Mouse (Mus musculus) kidney, postnatal 4 days (tissue): Measurements from ENCODE around the gene Trmt2b.
"Not testable (repeated sequence)": the region's sequence is repeated elsewhere in the genome, so short reads cannot be mapped to it uniquely, and the experiment has no call there.

Experiments used
- DNase-seq, 2 experiments: peaks; one replicate each; pipeline ENCODE4 v3.0.0; 2021; ENCODE audit warnings: mixed read lengths in 2 of 2

The Trmt2b gene

GRCm38 (mm10) chrX:134218161-134218560 is 58.6 kb downstream of the Trmt2b start:
- DNase-seq, result no peak

DNA sequence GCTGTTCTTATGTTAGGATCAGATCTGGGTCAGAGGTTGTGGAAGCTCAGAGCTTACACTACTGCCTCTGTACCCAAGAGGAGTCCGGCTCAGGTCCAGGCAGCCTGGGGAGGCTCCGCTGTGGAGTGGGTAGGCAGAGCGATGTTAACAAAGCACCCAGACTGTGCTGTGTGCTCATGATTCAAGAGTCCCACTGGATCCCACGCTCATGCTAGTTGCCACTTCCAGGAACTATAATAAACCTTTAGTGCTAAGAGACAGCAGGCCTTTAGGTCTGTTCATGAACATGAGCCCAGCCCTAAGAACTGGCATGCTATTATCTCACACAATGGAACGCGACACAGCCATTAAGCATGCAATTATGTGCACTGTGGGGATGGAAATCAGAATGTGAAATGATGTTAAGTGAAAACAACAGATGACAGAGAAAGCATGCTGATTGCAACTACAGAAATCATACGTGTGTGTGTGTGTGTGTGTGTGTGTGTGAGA is 65.6 kb downstream of the Trmt2b start:
- no peak for DNase-seq

DNA sequence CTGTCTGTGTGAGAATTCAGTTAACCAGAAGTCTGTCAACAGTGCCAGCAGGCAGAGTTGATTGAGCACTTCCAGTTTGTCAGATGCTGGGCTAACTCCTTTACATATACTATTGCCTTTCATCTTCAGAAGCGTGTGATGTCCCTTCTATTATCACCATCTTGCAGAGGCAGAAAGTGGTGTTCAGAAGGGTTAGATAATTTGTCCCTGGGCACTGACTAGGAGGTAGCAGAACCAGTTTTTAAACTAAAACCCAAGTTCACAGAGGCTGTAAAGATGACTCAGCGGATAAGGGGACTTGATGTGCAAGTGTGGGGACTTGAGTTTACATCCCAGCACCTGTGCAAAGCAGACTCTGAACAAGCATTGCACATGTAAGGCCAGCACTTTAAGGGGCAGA is 68.3 kb downstream of the Trmt2b start:
- no peak for DNase-seq

DNA sequence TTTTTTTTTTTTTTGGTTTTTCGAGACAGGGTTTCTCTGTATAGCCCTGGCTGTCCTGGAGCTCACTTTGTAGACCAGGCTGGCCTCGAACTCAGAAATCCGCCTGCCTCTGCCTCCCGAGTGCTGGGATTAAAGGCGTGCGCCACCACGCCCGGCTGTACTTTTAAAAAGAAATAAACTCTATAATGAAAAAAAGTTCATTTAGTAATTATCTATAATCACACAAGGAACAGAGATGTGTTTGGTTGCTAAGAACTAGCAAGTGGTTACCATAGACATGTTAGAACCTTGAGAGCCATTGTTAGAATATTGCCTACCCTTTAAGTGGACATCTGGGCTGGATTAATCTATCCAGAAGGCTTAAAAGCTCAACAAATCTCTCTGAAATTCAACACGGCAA is 89.6 kb downstream of the Trmt2b start, which contains the start of gene Arl13a:
Gene Arl13a (plus strand): TSS at position 301 of the 400 bp plus-strand sequence.
- not testable (repeated sequence) for DNase-seq

- DNase-seq, result no peak
These were observed 102.1 kb downstream of the Trmt2b start for GRCm38 (mm10) chrX:134174699-134175098.
